Mouse (Mus musculus): ENCODE measurements around the gene 2900011O08Rik. TPM values are rescaled to one million over a fixed set of nuclear protein-coding genes. Genes with fewer than 3 reads are reported as not detected.

Gene 2900011O08Rik
- polyA plus RNA-seq, 1 experiment = 1.6 TPM

- no peak for TF ChIP-seq CTCF (IDR thresholded peaks at IDR 0.05; ENCODE audit: control insufficient read depth, insufficient read depth, low read length)
- no peak for TF ChIP-seq POLR2A (IDR thresholded peaks at IDR 0.05; ENCODE audit: borderline replicate concordance, control insufficient read depth, low read depth, low read length)
Observed at GRCm38 (mm10) chr16:14122586-14122985, 136.2 kb downstream of the 2900011O08Rik start.

GRCm38 (mm10) chr16:14123901-14124300 lies 137.5 kb downstream of the 2900011O08Rik start:
- 90% methylated on average over 2 of the region's 2 CpGs for WGBS
- no peak overlapping the region for H3K27ac ChIP-seq (ENCODE audit: control insufficient read depth, insufficient read depth, low read depth, low read length, poor library complexity)

More at GRCm38 (mm10) chr16:14122586-14122985, 136.2 kb downstream of the 2900011O08Rik start:
- no peak overlapping the region for H3K4me3 ChIP-seq (replicated peaks; ENCODE audit: control insufficient read depth, low read depth, low read length)
- H3K27ac ChIP-seq (ENCODE audit: control insufficient read depth, insufficient read depth, low read depth, low read length, poor library complexity) = no peak overlapping the region
- no peaks in the 10 kb centered on the region for H3K4me1 ChIP-seq (ENCODE audit: control insufficient read depth, insufficient read depth, low read length)

GRCm38 (mm10) chr16:14124709-14125108 lies 138.3 kb downstream of the 2900011O08Rik start:
- Histone ChIP-seq H3K4me3 (replicated peaks; ENCODE audit: control insufficient read depth, low read depth, low read length) (no peak overlapping the region), H3K27ac (ENCODE audit: control insufficient read depth, insufficient read depth, low read depth, low read length, poor library complexity) (no peak overlapping the region), H3K4me1 (ENCODE audit: control insufficient read depth, insufficient read depth, low read length) (no peaks in the 10 kb centered on the region)
- WGBS = 94% methylated on average over 7 of the region's 7 CpGs
- TF ChIP-seq POLR2A (IDR thresholded peaks at IDR 0.05; ENCODE audit: borderline replicate concordance, control insufficient read depth, low read depth, low read length) (no peak), CTCF (IDR thresholded peaks at IDR 0.05; ENCODE audit: control insufficient read depth, insufficient read depth, low read length) (no peak)

More at GRCm38 (mm10) chr16:14123901-14124300, 137.5 kb downstream of the 2900011O08Rik start:
- no peak overlapping the region for H3K4me3 ChIP-seq (replicated peaks; ENCODE audit: control insufficient read depth, low read depth, low read length)
- TF ChIP-seq CTCF (IDR thresholded peaks at IDR 0.05; ENCODE audit: control insufficient read depth, insufficient read depth, low read length) = no peak
- H3K4me1 ChIP-seq (ENCODE audit: control insufficient read depth, insufficient read depth, low read length) = no peaks in the 10 kb centered on the region

DNA sequence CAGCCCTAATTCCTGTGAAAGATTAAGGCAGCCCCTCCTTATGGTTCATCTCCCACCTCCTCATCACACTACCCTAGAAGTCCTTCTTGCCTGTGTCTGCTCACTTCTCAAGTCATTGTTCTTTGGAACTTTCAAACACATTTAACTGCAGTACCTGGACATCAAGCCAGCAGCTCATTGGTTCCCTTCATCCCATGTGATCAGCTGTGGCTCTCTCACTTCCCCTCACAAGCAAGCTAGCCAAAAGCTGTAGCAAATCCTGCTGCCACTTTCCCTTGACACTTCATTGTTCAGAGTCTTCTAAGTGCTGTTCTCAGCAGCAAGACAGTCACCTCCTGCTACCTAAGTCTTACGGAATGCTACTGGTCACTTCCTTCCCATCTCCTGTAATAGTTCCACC lies 138.8 kb downstream of the 2900011O08Rik start:
- WGBS = 97% methylated on average over 1 of the region's 1 CpGs
- TF ChIP-seq POLR2A (IDR thresholded peaks at IDR 0.05; ENCODE audit: borderline replicate concordance, control insufficient read depth, low read depth, low read length) = no peak
- no peak for TF ChIP-seq CTCF (IDR thresholded peaks at IDR 0.05; ENCODE audit: control insufficient read depth, insufficient read depth, low read length)
- Histone ChIP-seq H3K4me3 (replicated peaks; ENCODE audit: control insufficient read depth, low read depth, low read length) (no peak overlapping the region), H3K27ac (ENCODE audit: control insufficient read depth, insufficient read depth, low read depth, low read length, poor library complexity) (no peak overlapping the region), H3K4me1 (ENCODE audit: control insufficient read depth, insufficient read depth, low read length) (no peaks in the 10 kb centered on the region)

DNA sequence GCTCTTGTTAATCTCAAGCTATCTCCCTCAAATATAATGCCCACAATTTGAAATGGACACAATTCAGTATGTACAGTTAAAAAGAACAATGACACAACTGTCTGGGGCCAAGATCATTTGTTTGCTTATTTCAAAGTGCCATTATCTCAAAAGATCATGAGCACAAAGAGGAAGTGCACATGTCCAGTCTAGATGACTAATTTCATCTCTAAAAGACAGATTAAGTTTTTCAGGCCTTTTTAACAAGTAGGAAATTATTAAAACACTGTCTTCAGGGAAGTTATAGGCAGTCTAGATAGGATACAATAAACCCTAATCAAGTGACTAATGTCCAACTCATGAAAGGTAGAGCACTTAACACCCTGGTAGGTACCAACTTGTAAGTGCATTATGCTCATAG lies 142.6 kb downstream of the 2900011O08Rik start:
- H3K27ac ChIP-seq (ENCODE audit: control insufficient read depth, insufficient read depth, low read depth, low read length, poor library complexity) = no peak overlapping the region

DNA sequence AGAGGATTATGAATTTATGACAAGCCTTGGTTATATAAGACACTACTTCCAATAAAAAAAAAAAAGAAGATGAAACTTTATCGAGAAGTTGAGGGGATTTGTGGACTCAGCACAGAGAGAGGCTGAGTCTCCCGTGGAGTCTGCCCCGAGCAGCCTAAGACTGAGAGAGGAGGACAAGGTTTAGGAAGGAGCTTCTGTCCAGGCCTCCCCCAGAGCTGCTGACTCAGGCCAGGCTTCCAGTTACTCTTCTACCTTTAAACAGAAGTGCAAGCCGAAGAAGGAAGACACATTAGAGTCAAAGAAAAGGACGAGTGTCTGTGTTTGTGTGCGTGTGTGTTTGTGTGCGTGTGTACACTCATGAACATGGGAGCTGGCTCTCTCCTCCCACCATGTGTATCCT lies 144.4 kb downstream of the 2900011O08Rik start:
- Histone ChIP-seq H3K4me1 (ENCODE audit: control insufficient read depth, insufficient read depth, low read length) (no peaks in the 10 kb centered on the region), H3K4me3 (replicated peaks; ENCODE audit: control insufficient read depth, low read depth, low read length) (no peak overlapping the region), H3K27ac (ENCODE audit: control insufficient read depth, insufficient read depth, low read depth, low read length, poor library complexity) (no peak overlapping the region)
- 89% methylated on average over 7 of the region's 7 CpGs for WGBS
- no peak for TF ChIP-seq CTCF (IDR thresholded peaks at IDR 0.05; ENCODE audit: control insufficient read depth, insufficient read depth, low read length)
- TF ChIP-seq POLR2A (IDR thresholded peaks at IDR 0.05; ENCODE audit: borderline replicate concordance, control insufficient read depth, low read depth, low read length) = no peak

More for the DNA sequence above, 142.6 kb downstream of the 2900011O08Rik start:
- TF ChIP-seq CTCF (IDR thresholded peaks at IDR 0.05; ENCODE audit: control insufficient read depth, insufficient read depth, low read length) (no peak), POLR2A (IDR thresholded peaks at IDR 0.05; ENCODE audit: borderline replicate concordance, control insufficient read depth, low read depth, low read length) (no peak)
- Histone ChIP-seq H3K4me3 (replicated peaks; ENCODE audit: control insufficient read depth, low read depth, low read length) (no peak overlapping the region), H3K4me1 (ENCODE audit: control insufficient read depth, insufficient read depth, low read length) (no peaks in the 10 kb centered on the region)

GRCm38 (mm10) chr16:14131376-14131775 lies 145.0 kb downstream of the 2900011O08Rik start:
- Histone ChIP-seq H3K4me3 (replicated peaks; ENCODE audit: control insufficient read depth, low read depth, low read length) (no peak overlapping the region), H3K4me1 (ENCODE audit: control insufficient read depth, insufficient read depth, low read length) (no peaks in the 10 kb centered on the region), H3K27ac (ENCODE audit: control insufficient read depth, insufficient read depth, low read depth, low read length, poor library complexity) (no peak overlapping the region)
- WGBS = 75% methylated on average over 3 of the region's 3 CpGs
- TF ChIP-seq POLR2A (IDR thresholded peaks at IDR 0.05; ENCODE audit: borderline replicate concordance, control insufficient read depth, low read depth, low read length) (no peak), CTCF (IDR thresholded peaks at IDR 0.05; ENCODE audit: control insufficient read depth, insufficient read depth, low read length) (no peak)

DNA sequence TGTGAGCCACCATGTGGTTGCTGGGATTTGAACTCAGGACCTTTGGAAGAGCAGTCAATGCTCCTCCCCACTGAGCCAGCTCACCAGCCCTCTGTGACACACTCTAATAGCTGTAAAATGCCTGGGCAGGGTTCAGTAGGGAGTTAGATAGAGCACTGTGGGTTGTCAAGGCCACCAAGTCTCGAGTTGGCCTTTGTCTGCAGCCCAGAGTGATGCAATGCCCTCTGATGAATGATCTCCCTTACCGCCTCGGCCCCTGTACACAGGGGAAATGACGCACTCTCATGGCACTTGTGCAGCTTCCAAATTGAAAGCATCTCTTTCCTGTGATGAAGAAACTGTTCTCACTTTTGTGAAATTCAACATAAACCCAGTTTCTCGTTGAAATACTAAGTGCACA lies 145.4 kb downstream of the 2900011O08Rik start:
- H3K27ac ChIP-seq (ENCODE audit: control insufficient read depth, insufficient read depth, low read depth, low read length, poor library complexity) = no peak overlapping the region
- TF ChIP-seq CTCF (IDR thresholded peaks at IDR 0.05; ENCODE audit: control insufficient read depth, insufficient read depth, low read length) (no peak), POLR2A (IDR thresholded peaks at IDR 0.05; ENCODE audit: borderline replicate concordance, control insufficient read depth, low read depth, low read length) (no peak)
- H3K4me1 ChIP-seq (ENCODE audit: control insufficient read depth, insufficient read depth, low read length) = no peaks in the 10 kb centered on the region
- 32% methylated on average over 5 of the region's 5 CpGs for WGBS
- no peak overlapping the region for H3K4me3 ChIP-seq (replicated peaks; ENCODE audit: control insufficient read depth, low read depth, low read length)

GRCm38 (mm10) chr16:14135014-14135413 lies 148.6 kb downstream of the 2900011O08Rik start:
- H3K4me1 ChIP-seq (ENCODE audit: control insufficient read depth, insufficient read depth, low read length) = no peaks in the 10 kb centered on the region
- no peak overlapping the region for H3K4me3 ChIP-seq (replicated peaks; ENCODE audit: control insufficient read depth, low read depth, low read length)
- no peak overlapping the region for H3K27ac ChIP-seq (ENCODE audit: control insufficient read depth, insufficient read depth, low read depth, low read length, poor library complexity)
- no peak for TF ChIP-seq CTCF (IDR thresholded peaks at IDR 0.05; ENCODE audit: control insufficient read depth, insufficient read depth, low read length)
- TF ChIP-seq POLR2A (IDR thresholded peaks at IDR 0.05; ENCODE audit: borderline replicate concordance, control insufficient read depth, low read depth, low read length) = no peak
- 8% methylated on average over 2 of the region's 2 CpGs for WGBS
